Mouse (Mus musculus): ENCODE data around the gene Dgkh.

DNA sequence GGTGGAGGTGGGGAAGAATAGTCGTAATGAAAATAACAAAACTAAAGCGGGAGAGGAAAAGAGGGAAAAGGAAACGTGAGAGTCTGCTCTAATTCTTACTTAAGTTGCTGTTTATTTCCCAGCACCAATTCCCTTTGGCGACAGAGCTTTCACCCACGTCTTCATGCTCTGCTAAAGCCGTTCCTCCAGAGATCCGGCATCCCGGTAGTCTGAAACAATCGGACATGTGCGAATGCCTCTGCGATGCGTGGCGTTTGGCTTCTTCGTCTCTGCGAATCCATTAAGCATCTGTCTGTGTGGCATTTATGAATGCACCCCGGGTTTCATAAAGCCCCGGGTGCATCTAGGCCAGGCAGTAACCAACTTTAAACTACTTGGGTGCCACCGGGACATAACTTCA lies 44.6 kb upstream of the Dgkh start:
- no peak for TF ChIP-seq MAX (IDR thresholded peaks at IDR 0.05; ENCODE audit: low read depth)
- no peak for TF ChIP-seq USF1 (IDR thresholded peaks at IDR 0.05; ENCODE audit: low read depth)
- no peak for TF ChIP-seq POLR2A (IDR thresholded peaks at IDR 0.05; ENCODE audit: insufficient read length, low read depth)

Data from myocyte (in vitro differentiated cells).